Mouse (Mus musculus) kidney, adult 11 months (tissue): ENCODE data around the gene Sh3bgr.

Source experiments
- DNase-seq: peaks from one replicate; pipeline ENCODE4 v3.0.0; 2022

Sh3bgr gene

GRCm38 (mm10) chr16:96210856-96211255, 10.6 kb downstream of the Sh3bgr start:
- no peak for DNase-seq

GRCm38 (mm10) chr16:96213027-96213426, 12.8 kb downstream of the Sh3bgr start:
- DNase-seq = no peak

- no peak for DNase-seq
Measured at GRCm38 (mm10) chr16:96221491-96221890, 21.2 kb downstream of the Sh3bgr start.

- DNase-seq = no peak
Measured at GRCm38 (mm10) chr16:96221959-96222358, 21.7 kb downstream of the Sh3bgr start.

- DNase-seq = no peak
Measured at GRCm38 (mm10) chr16:96222452-96222851, 22.2 kb downstream of the Sh3bgr start.

GRCm38 (mm10) chr16:96228438-96228837, 28.2 kb downstream of the Sh3bgr start:
- DNase-seq = no peak

- DNase-seq = no peak
Measured at GRCm38 (mm10) chr16:96229044-96229555, 28.9 kb downstream of the Sh3bgr start.

- DNase-seq = peak; percentile 54
Measured at GRCm38 (mm10) chr16:96230411-96230810, 30.2 kb downstream of the Sh3bgr start.

GRCm38 (mm10) chr16:96231251-96231650, 31.0 kb downstream of the Sh3bgr start:
- no peak for DNase-seq

- no peak for DNase-seq
Measured at GRCm38 (mm10) chr16:96231974-96232373, 31.7 kb downstream of the Sh3bgr start.

- DNase-seq = no peak
Measured at GRCm38 (mm10) chr16:96233996-96234395, 33.7 kb downstream of the Sh3bgr start.

GRCm38 (mm10) chr16:96235366-96235970, 35.2 kb downstream of the Sh3bgr start, which contains the start of gene B3galt5:
Gene B3galt5, plus strand, starts transcription at chr16:96235801.
- no peak for DNase-seq

GRCm38 (mm10) chr16:96244496-96244895, 44.2 kb downstream of the Sh3bgr start:
- DNase-seq = no peak

- DNase-seq = no peak
Measured at GRCm38 (mm10) chr16:96249635-96250034, 49.4 kb downstream of the Sh3bgr start.

- no peak for DNase-seq
Measured at GRCm38 (mm10) chr16:96252146-96252545, 51.9 kb downstream of the Sh3bgr start.

- peak; percentile 59 for DNase-seq
Measured at GRCm38 (mm10) chr16:96258429-96258828, 58.2 kb downstream of the Sh3bgr start.

- no peak for DNase-seq
Measured at GRCm38 (mm10) chr16:96271736-96272135, 71.5 kb downstream of the Sh3bgr start.

GRCm38 (mm10) chr16:96272929-96273619, 72.8 kb downstream of the Sh3bgr start:
- no peak for DNase-seq

GRCm38 (mm10) chr16:96276596-96276995, 76.3 kb downstream of the Sh3bgr start:
- no peak for DNase-seq
